Mouse (Mus musculus) adrenal gland, adult 8-10 months (tissue): ENCODE measurements around the gene Fbln1. TPM values are rescaled to one million over a fixed set of nuclear protein-coding genes. Genes with fewer than 3 reads are reported as not detected.

Experiments used
- DNase-seq: peaks from one replicate; pipeline ENCODE4 v3.0.0; 2022
- total RNA-seq, 4 experiments: library from RNA; stranded (reverse); gene quantifications; 2 replicates each; pipeline ENCODE4 v1.2.4; 2022

Gene Fbln1
- total RNA-seq, 4 experiments from 2014 or later = 24.9 to 34.2 (median 29.2) TPM

DNA sequence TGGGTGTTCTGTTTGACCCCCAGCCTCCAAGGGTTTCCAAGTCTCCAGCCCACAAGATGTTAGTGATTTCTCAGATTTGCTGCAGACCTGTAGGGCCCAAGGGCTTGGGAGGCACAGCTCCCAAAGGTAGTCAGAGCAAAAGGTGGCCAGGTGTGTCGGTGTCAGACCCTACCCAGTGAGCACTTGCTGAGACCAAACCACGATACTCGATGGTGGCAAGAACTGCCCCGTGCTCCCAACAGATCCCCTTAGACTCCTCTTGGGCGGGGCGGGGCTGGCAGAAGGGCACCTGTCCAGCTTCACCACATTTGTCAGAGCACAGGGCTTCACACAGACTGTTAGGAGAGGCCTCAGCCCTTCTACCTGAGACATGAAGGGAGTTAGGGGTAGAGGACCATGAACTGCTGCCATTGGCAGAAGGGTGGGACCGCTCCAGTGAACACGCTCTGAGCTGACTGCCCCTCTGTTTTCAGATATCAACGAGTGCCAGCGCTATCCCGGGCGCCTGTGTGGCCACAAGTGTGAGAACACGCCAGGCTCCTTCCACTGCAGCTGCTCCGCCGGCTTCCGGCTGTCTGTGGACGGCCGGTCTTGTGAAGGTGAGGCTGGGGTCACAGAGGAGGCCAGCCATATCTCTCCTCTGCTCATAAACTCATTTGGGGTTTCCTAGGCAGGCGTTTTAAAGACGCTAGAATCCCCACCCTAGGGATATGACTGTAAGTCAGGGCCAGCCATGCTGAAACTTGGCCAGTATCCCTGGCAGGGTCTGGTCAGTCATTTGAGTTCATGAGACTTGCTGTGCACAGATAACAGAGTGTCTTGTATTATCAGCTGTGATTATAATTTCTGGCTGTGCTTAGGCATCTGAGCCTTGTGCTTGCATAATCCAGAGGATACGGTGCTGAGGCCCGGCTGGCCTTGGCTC lies 33.3 kb downstream of the Fbln1 start:
- DNase-seq = no peak

DNA sequence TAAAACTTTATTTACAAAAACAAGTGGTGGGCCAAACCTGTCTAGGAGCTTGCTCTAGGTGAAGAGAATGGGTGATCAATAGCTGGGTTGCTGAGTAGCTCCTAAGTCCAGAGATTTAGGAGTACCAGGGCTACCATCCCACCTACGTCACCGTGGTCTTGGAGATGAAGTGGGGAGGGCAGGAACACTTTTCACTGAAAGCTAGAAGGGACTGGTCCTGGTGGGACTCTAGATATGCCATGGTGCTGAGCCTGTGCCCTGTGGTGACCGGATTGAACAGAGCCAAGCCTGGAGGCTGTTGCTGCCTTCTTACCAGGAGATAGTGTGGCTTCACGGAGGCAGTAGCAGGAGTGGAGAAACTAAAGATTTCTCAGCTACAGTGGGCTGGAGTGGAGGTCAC lies 34.3 kb downstream of the Fbln1 start:
- no peak for DNase-seq

GRCm38 (mm10) chr15:85241856-85242255 lies 36.1 kb downstream of the Fbln1 start:
- DNase-seq = no peak

DNA sequence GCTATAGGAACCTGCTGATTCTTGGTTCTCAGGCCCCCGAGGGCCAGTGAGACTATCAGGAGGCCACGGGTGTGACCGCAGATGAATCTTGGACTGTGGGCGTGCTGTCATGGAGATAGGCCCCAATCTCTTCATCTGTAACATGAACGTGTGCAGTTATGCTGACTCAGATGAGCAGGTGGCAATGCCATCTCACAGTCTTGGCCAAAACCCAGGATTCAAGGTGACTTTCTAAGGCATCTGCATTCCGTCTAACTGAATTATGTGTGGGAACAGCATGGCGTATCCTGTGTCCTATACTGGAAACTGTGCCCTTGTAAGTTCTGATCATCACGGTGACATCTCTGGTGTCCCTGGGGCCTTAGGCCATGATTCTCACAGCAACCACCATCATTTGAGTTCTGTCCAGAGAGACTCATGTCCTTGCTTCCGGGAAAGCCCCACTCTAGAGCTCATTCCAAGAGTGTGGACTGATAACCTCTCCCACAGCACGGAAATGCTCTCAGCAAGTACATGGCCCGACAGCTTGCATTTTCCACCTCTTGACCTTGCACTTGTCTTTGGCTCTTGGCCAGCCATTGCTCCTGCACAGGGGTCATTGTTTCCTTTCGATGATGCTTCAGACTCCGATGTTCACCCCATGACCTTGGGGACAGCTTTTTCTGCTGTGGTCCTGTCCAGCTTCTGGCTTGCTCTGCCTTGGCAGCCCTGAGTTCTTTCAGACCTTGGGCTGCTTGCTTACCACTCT lies 38.8 kb downstream of the Fbln1 start:
- DNase-seq = no peak

DNA sequence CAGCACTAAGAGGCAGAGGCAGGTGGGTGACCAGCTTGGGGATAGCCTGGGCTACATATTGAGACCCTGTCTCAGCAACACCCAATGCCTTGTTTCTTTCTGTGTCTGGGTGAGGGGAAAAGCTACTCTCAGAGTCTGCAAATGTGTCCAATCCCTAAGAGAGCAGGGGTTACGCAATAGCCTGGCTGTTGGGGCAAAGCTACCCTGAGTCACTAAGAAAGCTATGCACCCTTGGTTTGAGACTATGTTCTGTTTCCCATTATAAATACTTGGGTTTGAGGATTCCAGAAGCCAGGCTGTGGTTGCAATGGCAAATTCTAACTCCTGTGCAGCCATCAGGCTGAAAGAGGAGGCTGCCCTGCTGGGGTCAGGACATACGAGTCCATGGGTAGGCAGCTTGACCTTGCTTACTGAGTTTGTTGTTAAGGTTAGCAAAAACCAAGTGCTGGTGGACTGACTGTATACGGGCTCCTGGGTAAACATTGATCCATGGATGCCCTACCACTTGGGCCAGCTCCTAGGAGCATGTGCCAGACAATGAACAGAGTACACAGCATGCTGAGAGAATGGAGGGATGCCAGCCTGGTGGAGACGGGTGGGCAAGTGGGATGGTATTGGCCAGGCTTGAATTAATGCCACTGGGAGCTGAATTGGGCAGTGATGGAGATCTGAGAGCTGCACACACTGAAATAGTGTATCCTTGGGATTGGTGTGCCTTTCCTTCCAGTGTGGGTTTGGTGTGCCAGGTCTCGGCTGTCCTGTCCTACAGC lies 39.7 kb downstream of the Fbln1 start:
- no peak for DNase-seq

DNA sequence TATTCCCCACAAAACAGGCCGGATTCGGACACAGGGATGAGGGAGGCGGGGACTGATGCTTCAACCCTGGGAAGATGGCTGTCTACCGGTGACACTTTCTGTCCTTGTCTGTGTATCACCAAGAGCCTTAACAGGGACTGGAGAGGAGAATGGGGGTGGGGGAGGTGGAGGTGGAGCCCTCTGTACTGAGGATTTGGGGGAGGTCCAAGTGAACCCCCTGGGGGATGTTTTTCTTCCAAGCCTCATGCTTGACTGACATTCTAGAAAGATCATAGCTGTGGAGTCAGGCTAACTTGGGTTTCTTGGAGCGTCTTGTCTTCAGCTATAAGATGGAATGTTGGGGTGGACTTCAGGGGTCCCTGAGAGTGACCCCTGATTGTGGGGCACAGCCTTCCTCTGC lies 40.3 kb downstream of the Fbln1 start:
- no peak for DNase-seq

DNA sequence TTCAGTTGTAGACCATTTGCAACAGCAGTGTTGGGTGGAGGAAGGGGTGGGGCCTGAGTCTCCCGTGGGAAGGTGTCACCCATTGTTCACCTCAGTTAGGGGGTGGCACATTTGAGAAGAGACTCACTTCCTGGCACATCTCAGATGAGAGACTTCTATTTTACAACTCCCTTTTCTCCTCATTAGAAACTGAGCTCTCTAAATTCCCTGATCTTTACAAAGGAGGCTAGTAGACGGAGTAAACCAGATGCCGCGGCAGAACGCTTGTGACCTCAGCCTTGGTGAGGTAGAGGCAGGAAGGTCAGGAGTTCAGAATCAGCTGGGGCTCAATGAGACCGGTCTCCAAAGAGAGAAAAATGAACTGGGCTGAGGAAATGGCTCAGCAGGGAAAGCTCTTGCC lies 41.2 kb downstream of the Fbln1 start:
- DNase-seq = no peak

DNA sequence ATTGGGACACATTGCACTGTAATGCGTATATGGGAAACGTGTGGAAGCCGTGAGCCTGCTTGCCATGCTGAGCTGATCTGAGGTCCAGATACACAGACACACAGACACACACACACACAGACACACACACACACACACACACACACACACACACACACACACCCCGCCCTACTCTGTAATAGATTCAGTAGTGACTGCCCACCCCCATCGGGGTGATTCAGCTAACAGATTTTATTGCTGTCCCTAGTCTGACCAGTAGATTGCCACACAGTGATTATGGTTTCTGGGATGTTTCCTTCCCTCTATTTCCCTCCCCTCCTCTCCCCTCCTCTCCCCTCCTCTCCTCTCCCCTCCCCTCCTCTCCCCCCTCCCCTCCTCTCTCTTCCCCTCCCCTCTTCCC lies 42.6 kb downstream of the Fbln1 start:
- no peak for DNase-seq

DNA sequence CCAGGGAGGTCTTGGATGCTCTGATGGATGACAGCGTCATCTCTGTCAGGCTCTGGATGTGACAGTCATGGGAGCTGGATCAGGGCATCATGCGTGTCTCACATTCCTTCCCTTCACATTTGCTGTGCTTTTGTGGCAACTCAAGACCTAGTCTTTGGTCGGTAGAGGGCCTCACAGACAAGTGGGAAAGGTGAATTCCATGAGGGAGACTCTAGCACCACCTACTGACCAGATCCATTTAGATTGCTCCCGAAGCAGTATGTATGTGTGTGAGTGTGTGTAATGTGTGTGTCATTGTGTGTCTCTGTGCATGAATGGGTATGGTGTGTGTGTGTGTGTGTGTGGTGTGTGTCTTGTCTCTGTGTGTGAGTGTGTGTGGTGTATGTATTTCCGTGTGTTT lies 43.5 kb downstream of the Fbln1 start:
- peak; percentile 32 for DNase-seq

GRCm38 (mm10) chr15:85250436-85250835 lies 44.7 kb downstream of the Fbln1 start:
- no peak for DNase-seq

- no peak for DNase-seq
These were observed 46.7 kb downstream of the Fbln1 start for GRCm38 (mm10) chr15:85252476-85252875.

- no peak for DNase-seq
These were observed 52.2 kb downstream of the Fbln1 start for GRCm38 (mm10) chr15:85257775-85258429.

GRCm38 (mm10) chr15:85262805-85263204 lies 57.1 kb downstream of the Fbln1 start:
- DNase-seq = no peak

DNA sequence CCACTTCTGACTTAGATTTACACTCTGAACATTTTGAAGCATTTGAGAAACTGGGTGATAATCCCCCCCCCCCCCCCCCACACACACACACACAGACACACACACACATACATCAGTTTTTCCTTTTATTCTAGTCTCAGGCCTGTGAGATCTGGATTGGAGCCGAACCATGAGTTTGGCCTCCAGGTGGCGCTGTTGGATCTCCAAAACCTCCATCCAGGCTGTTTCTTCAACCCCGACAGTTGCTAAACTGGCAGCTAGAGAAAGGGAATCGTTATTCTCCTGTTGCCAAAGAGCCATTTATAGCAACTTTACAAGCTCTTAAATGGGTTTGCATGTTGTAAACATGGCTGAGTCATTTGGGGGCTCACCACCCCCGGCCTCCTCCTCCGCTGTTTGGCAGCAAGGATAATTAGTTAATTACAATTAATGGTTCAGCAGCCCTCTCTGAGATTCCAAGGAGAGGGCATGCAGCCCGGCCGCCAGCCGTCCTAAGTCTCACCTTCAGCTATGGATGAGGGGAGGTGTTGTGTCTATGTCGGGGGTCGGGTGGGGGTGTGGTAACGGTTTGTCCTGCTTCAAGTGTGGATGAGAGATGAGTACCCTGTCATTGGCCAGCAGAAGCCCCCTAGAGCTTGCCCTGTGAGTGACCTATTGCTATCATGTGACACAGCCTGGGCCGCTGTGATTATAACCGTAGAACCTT lies 61.1 kb downstream of the Fbln1 start:
- peak; percentile 66 for DNase-seq

GRCm38 (mm10) chr15:85267891-85268290 lies 62.1 kb downstream of the Fbln1 start:
- DNase-seq = no peak

DNA sequence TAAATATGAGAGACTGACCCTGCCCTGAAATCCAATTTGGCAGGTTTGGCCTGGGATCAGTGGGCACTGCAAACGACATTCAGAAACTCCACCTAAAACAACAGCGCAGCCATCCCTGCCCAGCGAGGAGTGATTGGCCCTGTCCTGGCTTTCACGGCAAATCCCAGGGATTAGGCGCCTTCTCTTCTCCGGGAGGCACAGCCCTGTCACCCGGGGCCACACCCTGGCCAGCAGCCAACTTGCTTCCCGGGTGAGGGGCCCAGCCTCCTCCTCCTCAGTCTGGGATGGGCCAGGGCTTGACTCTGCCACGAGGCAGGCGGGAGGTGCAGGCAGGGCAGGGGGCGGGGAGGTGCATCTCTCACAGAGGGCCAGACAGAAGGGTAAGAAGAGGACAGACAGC lies 67.2 kb downstream of the Fbln1 start:
- DNase-seq = no peak

GRCm38 (mm10) chr15:85277221-85277620 lies 71.5 kb downstream of the Fbln1 start:
- no peak for DNase-seq

DNA sequence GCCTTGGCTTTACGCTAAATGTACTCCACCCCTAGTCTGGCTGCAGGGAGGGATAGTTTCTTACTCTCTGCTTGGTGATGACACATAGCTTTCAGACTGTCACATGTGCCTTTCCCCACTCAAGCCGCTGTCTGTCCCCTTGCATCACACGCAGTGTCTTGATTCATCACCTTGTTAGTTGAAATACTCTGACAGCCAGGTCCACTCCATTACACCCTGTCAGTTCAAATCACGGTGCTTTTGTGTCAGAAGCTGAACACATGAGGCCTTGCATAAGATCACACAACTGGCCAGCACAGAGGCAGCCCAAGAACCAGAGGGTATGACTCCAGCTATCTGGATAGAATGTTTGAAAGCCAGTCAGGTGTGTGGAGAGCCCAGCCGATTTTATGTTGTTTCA lies 73.2 kb downstream of the Fbln1 start:
- no peak for DNase-seq

DNA sequence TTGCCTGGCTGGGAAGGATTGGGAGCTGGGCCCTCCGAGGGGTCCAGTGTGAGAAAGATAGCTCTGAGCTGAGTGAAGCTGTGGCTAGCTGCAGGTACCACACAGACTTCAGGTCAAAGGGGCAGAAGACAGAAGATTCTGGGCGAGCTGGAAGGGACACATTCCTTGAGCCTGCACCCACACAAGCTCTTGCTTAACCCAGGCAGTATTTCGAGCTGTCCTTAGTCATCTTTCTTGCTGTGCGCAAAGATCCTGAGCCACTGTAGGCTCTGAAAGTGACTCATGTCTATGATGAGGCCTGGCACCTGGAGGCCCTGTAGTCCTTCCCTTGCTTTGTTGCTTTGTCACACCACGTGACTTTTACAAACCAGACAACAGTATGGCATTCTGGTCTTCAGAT lies 76.3 kb downstream of the Fbln1 start:
- DNase-seq = no peak

- DNase-seq = no peak
These were observed 78.9 kb downstream of the Fbln1 start for GRCm38 (mm10) chr15:85284651-85285050.

- no peak for DNase-seq
These were observed 88.9 kb downstream of the Fbln1 start for GRCm38 (mm10) chr15:85294632-85295031.

DNA sequence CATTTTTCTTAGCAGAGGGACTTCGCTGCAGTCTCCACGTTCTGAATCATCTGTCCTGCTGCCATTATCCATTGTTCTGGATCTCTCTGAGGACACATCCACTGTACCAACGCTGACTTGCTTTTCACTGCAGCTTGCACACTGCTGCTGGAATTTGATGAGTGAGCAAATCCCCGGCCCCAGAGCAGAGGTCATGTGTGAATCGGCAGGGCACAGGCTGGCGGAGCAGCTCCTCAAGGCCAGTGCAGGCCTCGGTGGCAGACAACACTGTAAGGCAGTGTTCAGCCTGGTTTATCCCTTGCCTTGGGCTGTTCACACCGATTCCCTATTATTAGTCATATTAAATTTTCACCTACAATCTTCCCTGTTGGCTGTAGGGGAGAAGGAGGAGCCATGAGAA lies 89.8 kb downstream of the Fbln1 start:
- DNase-seq = no peak
